ENCODE assay signal across 18 mouse cellular contexts in the genomic region with DNA sequence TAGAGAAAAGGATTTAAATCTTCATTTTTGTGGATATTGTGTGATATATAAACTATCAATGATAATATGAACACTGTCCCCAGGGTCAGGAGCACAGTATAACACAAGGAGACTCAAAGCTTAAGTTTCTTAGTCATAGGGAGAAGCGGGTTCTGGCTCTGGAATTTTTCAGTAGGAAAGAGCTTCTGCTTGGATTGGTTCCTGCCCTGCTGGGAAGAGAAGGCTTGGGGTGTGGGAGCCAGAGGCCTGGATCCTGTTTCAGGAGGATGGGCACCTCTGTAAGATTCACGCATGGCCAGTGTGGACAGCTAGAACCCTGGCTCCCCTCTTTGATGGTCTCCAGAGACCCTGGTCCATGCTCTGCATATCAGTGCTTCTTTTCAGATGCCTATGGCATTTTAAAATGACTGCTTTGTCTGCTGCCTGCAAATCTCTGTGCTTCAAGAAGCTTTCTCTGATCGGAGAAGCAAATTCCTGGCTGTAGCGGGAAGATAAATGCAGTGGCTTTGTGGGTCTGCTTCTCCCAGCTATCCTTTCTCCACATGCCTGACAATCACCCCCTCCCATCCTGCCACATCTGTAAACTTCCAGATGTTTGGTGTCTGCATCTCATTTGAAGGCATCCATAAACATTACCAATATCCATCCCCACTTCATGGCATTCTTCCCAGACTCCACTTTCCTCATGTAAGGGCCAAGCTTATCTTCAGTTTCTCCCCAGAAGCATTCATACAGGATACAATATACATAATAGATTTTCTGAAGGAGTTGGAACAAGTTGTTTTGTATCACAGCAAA. TPM values are rescaled to one million over a fixed set of nuclear protein-coding genes. Genes with fewer than 3 reads are reported as not detected.
DNase-seq lines count a peak whose midpoint lies in the region; ATAC-seq and TF ChIP-seq lines count a peak whose summit lies in the region.
"Had no signal": no experiment of that assay in that cellular context is flagged by ENCODE, and none has a peak within 500 bp of the region (broad histone marks: within the 10 kb centered on the region; RNA-seq: fewer than 3 reads in every experiment).

No protein-coding gene starts in this region.

- H3K27me3 ChIP-seq in kidney, embryonic 14.5 days (ENCODE audit: control insufficient read depth, insufficient read depth, low read length), result no peaks in the 10 kb centered on the region
- no peaks in the 10 kb centered on the region for H3K27me3 ChIP-seq in lung, embryonic 14.5 days (ENCODE audit: insufficient read depth, low read length)
- no peaks in the 10 kb centered on the region for H3K27me3 ChIP-seq in intestine, embryonic 15.5 days (replicated peaks)
- no peaks in the 10 kb centered on the region for H3K27me3 ChIP-seq in stomach, embryonic 16.5 days (ENCODE audit: control insufficient read depth, insufficient read depth, low read length)
- H3K27me3 ChIP-seq in hindbrain, embryonic 16.5 days (replicated peaks; ENCODE audit: control insufficient read depth, insufficient read depth, low read length), result no peaks in the 10 kb centered on the region
- H3K27me3 ChIP-seq: CH12.LX; forebrain, embryonic 15.5 days had no signal

- H3K4me2 ChIP-seq in kidney, embryonic 14.5 days (replicated peaks; ENCODE audit: low read depth, low read length), result no peak overlapping the region
- H3K4me2 ChIP-seq in lung, embryonic 14.5 days, result no peak overlapping the region
- H3K4me2 ChIP-seq in intestine, embryonic 15.5 days (replicated peaks), result no peak overlapping the region
- peak overlapping the region; percentile 24; the same call in 1 of the 2 replicates for H3K4me2 ChIP-seq in stomach, embryonic 16.5 days (ENCODE audit: low read depth, low read length)
- no peak overlapping the region for H3K4me2 ChIP-seq in hindbrain, embryonic 16.5 days (ENCODE audit: low read length)
- H3K4me2 ChIP-seq: forebrain, embryonic 15.5 days had no signal

- no peak overlapping the region for H3K4me3 ChIP-seq in kidney, embryonic 14.5 days (ENCODE audit: low read length)
- H3K4me3 ChIP-seq in lung, embryonic 14.5 days (ENCODE audit: low read depth, low read length), result no peak overlapping the region
- H3K4me3 ChIP-seq in intestine, embryonic 15.5 days (replicated peaks), result no peak overlapping the region
- no peak overlapping the region for H3K4me3 ChIP-seq in stomach, embryonic 16.5 days (replicated peaks; ENCODE audit: low read length)
- H3K4me3 ChIP-seq in hindbrain, embryonic 16.5 days (ENCODE audit: low read length), result no peak overlapping the region
- H3K4me3 ChIP-seq: forebrain, embryonic 15.5 days had no signal

- H3K36me3 ChIP-seq in kidney, embryonic 14.5 days (ENCODE audit: control insufficient read depth, insufficient read depth, low read length), result no peaks in the 10 kb centered on the region
- H3K36me3 ChIP-seq in lung, embryonic 14.5 days (ENCODE audit: insufficient read depth), result no peaks in the 10 kb centered on the region
- no peaks in the 10 kb centered on the region for H3K36me3 ChIP-seq in intestine, embryonic 15.5 days
- no peaks in the 10 kb centered on the region for H3K36me3 ChIP-seq in stomach, embryonic 16.5 days (ENCODE audit: control insufficient read depth, insufficient read depth, low read length)
- no peaks in the 10 kb centered on the region for H3K36me3 ChIP-seq in hindbrain, embryonic 16.5 days (ENCODE audit: control insufficient read depth, insufficient read depth, low read length)
- H3K36me3 ChIP-seq: forebrain, embryonic 15.5 days had no signal

- TF ChIP-seq CTCF in lung, embryonic 14.5 days (IDR thresholded peaks at IDR 0.05; ENCODE audit: low read depth), result no peak

- WGBS in kidney, embryonic 14.5 days, result 65% methylated on average over 4 of the region's 4 CpGs
- 26% methylated on average over 4 of the region's 4 CpGs for WGBS in lung, embryonic 14.5 days
- WGBS in intestine, embryonic 15.5 days, result 44% methylated on average over 4 of the region's 4 CpGs
- WGBS in stomach, embryonic 16.5 days, result 32% methylated on average over 4 of the region's 4 CpGs
- WGBS in hindbrain, embryonic 16.5 days, result 67% methylated on average over 4 of the region's 4 CpGs

- H3K9ac ChIP-seq in kidney, embryonic 14.5 days (ENCODE audit: low read depth, low read length), result no peak overlapping the region
- H3K9ac ChIP-seq in lung, embryonic 14.5 days, result no peak overlapping the region
- no peak overlapping the region for H3K9ac ChIP-seq in intestine, embryonic 15.5 days
- H3K9ac ChIP-seq in stomach, embryonic 16.5 days (ENCODE audit: low read length), result no peak overlapping the region
- H3K9ac ChIP-seq in hindbrain, embryonic 16.5 days (ENCODE audit: low read depth, low read length), result no peak overlapping the region
- H3K9ac ChIP-seq: forebrain, embryonic 15.5 days had no signal

- H3K4me1 ChIP-seq in kidney, embryonic 14.5 days (ENCODE audit: control insufficient read depth, insufficient read depth, low read length), result no peaks in the 10 kb centered on the region
- H3K4me1 ChIP-seq in lung, embryonic 14.5 days (ENCODE audit: insufficient read depth), result no peaks in the 10 kb centered on the region
- 0 out of 2 replicates have a peak, but pooled peaks cover 2% of the 10 kb centered on the region for H3K4me1 ChIP-seq in intestine, embryonic 15.5 days (replicated peaks)
- peaks cover 7% of the 10 kb centered on the region for H3K4me1 ChIP-seq in stomach, embryonic 16.5 days (ENCODE audit: control insufficient read depth, insufficient read depth, low read length)
- no peaks in the 10 kb centered on the region for H3K4me1 ChIP-seq in hindbrain, embryonic 16.5 days (ENCODE audit: control insufficient read depth, insufficient read depth, low read depth, low read length)
- H3K4me1 ChIP-seq: forebrain, embryonic 15.5 days had no signal

- DNase-seq in kidney, adult 18-20 months, result no peak
- DNase-seq in lung, embryonic 14.5 days, result peak; percentile 96
- DNase-seq in lung, adult 18-20 months, result no peak
- DNase-seq in adrenal gland, postnatal 14 days, result no peak
- DNase-seq: cerebellum, postnatal 14 days; gastrocnemius, postnatal 14 days; heart, postnatal 14 days had no signal

- no peaks in the 10 kb centered on the region for H3K9me3 ChIP-seq in kidney, embryonic 14.5 days (ENCODE audit: control insufficient read depth, low read length)
- no peaks in the 10 kb centered on the region for H3K9me3 ChIP-seq in lung, embryonic 14.5 days (ENCODE audit: low read depth, low read length)
- no peaks in the 10 kb centered on the region for H3K9me3 ChIP-seq in intestine, embryonic 15.5 days
- no peaks in the 10 kb centered on the region for H3K9me3 ChIP-seq in stomach, embryonic 16.5 days (replicated peaks; ENCODE audit: control insufficient read depth, low read length)
- H3K9me3 ChIP-seq in hindbrain, embryonic 16.5 days (ENCODE audit: control insufficient read depth, low read length), result no peaks in the 10 kb centered on the region
- H3K9me3 ChIP-seq: forebrain, embryonic 15.5 days had no signal

- 0 out of 2 replicates have a peak, but pooled peaks have one; percentile 28 for ATAC-seq in kidney, embryonic 14.5 days (ENCODE audit: low FRiP score, low TSS enrichment)
- peak; percentile 95 for ATAC-seq in lung, embryonic 14.5 days (ENCODE audit: insufficient read depth)
- peak; percentile 67 for ATAC-seq in intestine, embryonic 15.5 days
- ATAC-seq in stomach, embryonic 16.5 days (ENCODE audit: insufficient read depth, low FRiP score), result peak; percentile 67
- ATAC-seq in hindbrain, embryonic 16.5 days, result no peak
- ATAC-seq: forebrain, embryonic 15.5 days had no signal

- no peak overlapping the region for H3K27ac ChIP-seq in kidney, embryonic 14.5 days (ENCODE audit: low read depth, low read length)
- H3K27ac ChIP-seq in lung, embryonic 14.5 days (ENCODE audit: low read depth), result peak overlapping the region; percentile 85
- H3K27ac ChIP-seq in intestine, embryonic 15.5 days, result peak overlapping the region; percentile 83
- peak overlapping the region; percentile 94 for H3K27ac ChIP-seq in stomach, embryonic 16.5 days (ENCODE audit: low read length)
- H3K27ac ChIP-seq in hindbrain, embryonic 16.5 days (ENCODE audit: low read depth, low read length), result no peak overlapping the region
- H3K27ac ChIP-seq: forebrain, embryonic 15.5 days had no signal

RNA-seq across cellular contexts. Expression of gene Teddm3, which starts 2.0 kb away (rescaled TPM):
- not detected in 2 replicates for polyA plus RNA-seq in kidney, embryonic 14.5 days (2014; fragmentation: Nextera tagmentation; extraction: Ambion mirVana)
- not detected in 2 replicates for polyA plus RNA-seq in lung, embryonic 14.5 days (2014; fragmentation: Nextera tagmentation; extraction: Ambion mirVana)
- 0.16 TPM in 1 of 2 replicates, not detected in the other for polyA plus RNA-seq in intestine, embryonic 15.5 days (2015; fragmentation: Nextera tagmentation; extraction: Ambion mirVana)
- 14.0 and 32.4 TPM in 2 replicates for polyA plus RNA-seq in stomach, embryonic 16.5 days (2015; fragmentation: Nextera tagmentation; extraction: Ambion mirVana)
- 0.21 and 0.50 TPM in 2 replicates for polyA plus RNA-seq in hindbrain, embryonic 16.5 days (2015; fragmentation: Nextera tagmentation; extraction: Ambion mirVana)
- not detected in 2 replicates for total RNA-seq in adrenal gland, postnatal 14 days (2021)
- total RNA-seq: CH12.LX; gastrocnemius, postnatal 14 days; heart, postnatal 14 days had no signal
- polyA plus RNA-seq: forebrain, embryonic 15.5 days; liver, embryonic 16.5 days; midbrain, embryonic 14.5 days; neural tube, embryonic 11.5 days; small intestine, adult 2 months; testis, adult 2 months had no signal

RNA-seq across cellular contexts. Expression of gene Ephb3, which starts 52.8 kb away (rescaled TPM):
- polyA plus RNA-seq in kidney, embryonic 14.5 days (2014; fragmentation: Nextera tagmentation; extraction: Ambion mirVana), result 8.0 and 12.8 TPM in 2 replicates
- polyA plus RNA-seq in lung, embryonic 14.5 days (2014; fragmentation: Nextera tagmentation; extraction: Ambion mirVana), result 29.7 and 33.2 TPM in 2 replicates
- 11.9 and 12.3 TPM in 2 replicates for polyA plus RNA-seq in intestine, embryonic 15.5 days (2015; fragmentation: Nextera tagmentation; extraction: Ambion mirVana)
- 20.6 and 22.1 TPM in 2 replicates for polyA plus RNA-seq in stomach, embryonic 16.5 days (2015; fragmentation: Nextera tagmentation; extraction: Ambion mirVana)
- 10.6 and 12.1 TPM in 2 replicates for polyA plus RNA-seq in hindbrain, embryonic 16.5 days (2015; fragmentation: Nextera tagmentation; extraction: Ambion mirVana)
- 2.0 and 2.8 TPM in 2 replicates for total RNA-seq in adrenal gland, postnatal 14 days (2021)
- total RNA-seq: CH12.LX had no signal

Comparison
In these comparisons a context has a peak if more than half of its experiments do, and no peak if none do; other contexts are left out.
1. H3K27ac ChIP-seq: peak in lung, embryonic 14.5 days (single experiment), intestine, embryonic 15.5 days (single experiment) and stomach, embryonic 16.5 days (single experiment); none in kidney, embryonic 14.5 days (single experiment) and hindbrain, embryonic 16.5 days (single experiment).